Mouse (Mus musculus) neural tube, embryonic 13.5 days (tissue): Measurements from ENCODE around the gene Mpped2. TPM values are rescaled to one million over a fixed set of nuclear protein-coding genes. Genes with fewer than 3 reads are reported as not detected.
A peak's percentile ranks its signal among the peaks of the same experiment; 100 is the strongest.

Experiments used
- ATAC-seq: fragments of 200-750 bp; cut with Nextera tagmentation; 2 replicates; pipeline ENCODE4 v1.8.0; 2017; ENCODE audit warnings: low read depth, mild to moderate bottlenecking, moderate TSS enrichment, moderate library complexity
- H3K27ac ChIP-seq: fragments of 300-500 bp; sonication (generic); replicated peaks from 2 replicates; pipeline ENCODE4 v1.5.1; 2015; ENCODE audit warnings: moderate library complexity, mild to moderate bottlenecking, inconsistent platforms
- H3K27me3 ChIP-seq: fragments of 300-500 bp; sonication (generic); 2 replicates; pipeline ENCODE4 v1.6.1; 2015; ENCODE audit warnings: mild to moderate bottlenecking, inconsistent platforms
- H3K36me3 ChIP-seq: fragments of 300-500 bp; sonication (generic); 2 replicates; pipeline ENCODE4 v1.6.1; 2015; ENCODE audit warnings: mild to moderate bottlenecking, inconsistent platforms
- H3K4me1 ChIP-seq: fragments of 300-500 bp; sonication (generic); replicated peaks from 2 replicates; pipeline ENCODE4 v1.6.1; 2015; ENCODE audit warnings: inconsistent platforms
- H3K4me2 ChIP-seq: fragments of 300-500 bp; sonication (generic); 2 replicates; pipeline ENCODE4 v1.6.1; 2015; ENCODE audit warnings: inconsistent platforms, mild to moderate bottlenecking, moderate library complexity
- H3K4me3 ChIP-seq: fragments of 300-500 bp; sonication (generic); 2 replicates; pipeline ENCODE4 v1.5.1; 2015; ENCODE audit warnings: mild to moderate bottlenecking, inconsistent platforms
- H3K9ac ChIP-seq: fragments of 300-500 bp; sonication (generic); 2 replicates; pipeline ENCODE4 v1.6.1; 2015; ENCODE audit warnings: moderate library complexity, mild to moderate bottlenecking, inconsistent platforms
- H3K9me3 ChIP-seq: fragments of 300-500 bp; sonication (generic); 2 replicates; pipeline ENCODE4 v1.6.1; 2016; ENCODE audit warnings: inconsistent platforms
- WGBS: fragments of 180-500 bp; shearing (Covaris S2); methylation state at CpG from one replicate; pipeline ENCODE4 v1.1.7; 2015; 5-methylcytosine and 5-hydroxymethylcytosine counted together
- polyA plus RNA-seq: library from polyadenylated mRNA; unstranded; fragments of >200 nt; fragmentation: Nextera tagmentation; extraction: Ambion mirVana; gene quantifications from 2 replicates; pipeline ENCODE4 v1.2.1, GENCODE M21; 2015

The Mpped2 gene
- polyA plus RNA-seq, 1 experiment from 2014 or later, result 199 TPM

DNA sequence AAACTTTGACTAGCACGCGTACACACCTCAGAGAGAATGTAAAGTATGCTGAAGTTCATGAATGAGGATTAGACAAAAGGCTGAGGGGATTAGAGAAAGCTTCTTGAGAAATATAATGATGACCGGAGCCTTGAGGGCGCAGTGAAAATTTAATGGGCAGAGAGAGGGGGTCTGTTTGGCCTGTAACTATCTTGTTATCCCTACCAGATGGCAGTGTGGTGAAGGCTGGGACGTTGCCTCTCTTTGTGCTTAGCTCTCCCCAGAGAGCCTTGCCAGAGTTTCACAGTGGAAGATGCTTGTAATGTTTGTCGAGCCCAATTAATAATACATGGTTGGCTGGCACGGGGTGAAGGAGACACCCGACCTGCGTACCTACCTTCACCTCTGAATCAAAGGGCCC lies 156.3 kb downstream of the Mpped2 start:
- H3K36me3 ChIP-seq, result no peaks in the 10 kb centered on the region
- H3K4me3 ChIP-seq, result no peak overlapping the region
- no peaks in the 10 kb centered on the region for H3K27me3 ChIP-seq
- 40% methylated on average over 9 of the region's 9 CpGs for WGBS
- H3K4me2 ChIP-seq, result no peak overlapping the region
- H3K9ac ChIP-seq, result no peak overlapping the region
- H3K27ac ChIP-seq, result no peak overlapping the region
- ATAC-seq, result no peak
- peaks cover 35% of the 10 kb centered on the region for H3K4me1 ChIP-seq
- no peaks in the 10 kb centered on the region for H3K9me3 ChIP-seq

DNA sequence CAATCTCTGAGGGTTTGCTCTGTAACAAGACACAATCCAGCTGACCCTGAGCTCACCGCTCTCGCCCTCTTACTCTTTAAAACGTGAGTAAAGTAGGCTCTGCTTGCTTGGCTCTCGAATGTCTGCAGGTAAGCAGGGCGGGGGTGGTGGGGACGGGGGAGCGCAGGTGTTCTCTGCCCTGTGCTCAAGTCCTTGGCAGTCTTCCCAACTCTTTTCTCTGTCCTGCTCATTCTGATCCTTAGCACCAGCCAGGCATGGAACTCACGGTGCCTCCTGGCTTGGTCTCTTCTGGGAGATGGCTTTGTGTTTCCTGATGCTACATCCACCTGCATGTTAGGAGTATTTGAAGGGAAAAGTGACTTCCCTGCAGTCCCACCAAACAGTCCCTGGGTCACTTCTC lies 158.4 kb downstream of the Mpped2 start:
- 89% methylated on average over 8 of the region's 8 CpGs for WGBS
- Histone ChIP-seq H3K4me2 (no peak overlapping the region), H3K27me3 (no peaks in the 10 kb centered on the region), H3K4me3 (no peak overlapping the region), H3K9me3 (no peaks in the 10 kb centered on the region), H3K27ac (no peak overlapping the region), H3K36me3 (no peaks in the 10 kb centered on the region), H3K4me1 (peaks cover 45% of the 10 kb centered on the region), H3K9ac (no peak overlapping the region)
- ATAC-seq, result no peak

DNA sequence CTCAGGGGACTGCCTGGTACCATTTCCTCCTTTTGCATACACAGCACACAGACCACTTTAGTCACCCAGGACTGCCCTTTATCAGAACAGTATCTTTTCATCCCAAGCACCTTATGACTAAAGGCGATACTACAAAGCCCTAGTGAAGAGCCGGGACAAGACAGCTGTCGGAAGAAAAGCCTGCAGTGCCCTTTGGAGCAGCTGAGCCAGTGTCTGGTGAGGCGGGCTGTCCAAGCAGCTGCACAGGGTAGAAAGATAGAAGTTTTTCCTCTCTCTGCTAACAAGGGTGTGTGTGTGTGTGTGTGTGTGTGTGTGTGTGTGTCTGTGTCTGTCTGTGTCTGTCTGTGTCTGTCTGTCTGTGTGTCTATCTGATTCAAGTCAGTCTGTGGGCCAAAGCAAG lies 161.1 kb downstream of the Mpped2 start:
- Histone ChIP-seq H3K4me1 (peaks cover 66% of the 10 kb centered on the region), H3K9me3 (no peaks in the 10 kb centered on the region), H3K9ac (0 out of 2 replicates have a peak overlapping the region, but pooled peaks have one; percentile 26), H3K4me3 (no peak overlapping the region), H3K27ac (peak overlapping the region; percentile 46), H3K27me3 (no peaks in the 10 kb centered on the region), H3K36me3 (no peaks in the 10 kb centered on the region), H3K4me2 (0 out of 2 replicates have a peak overlapping the region, but pooled peaks have one; percentile 18)
- ATAC-seq, result 0 out of 2 replicates have a peak, but pooled peaks have one; percentile 17
- WGBS, result 15% methylated on average over 4 of the region's 4 CpGs

DNA sequence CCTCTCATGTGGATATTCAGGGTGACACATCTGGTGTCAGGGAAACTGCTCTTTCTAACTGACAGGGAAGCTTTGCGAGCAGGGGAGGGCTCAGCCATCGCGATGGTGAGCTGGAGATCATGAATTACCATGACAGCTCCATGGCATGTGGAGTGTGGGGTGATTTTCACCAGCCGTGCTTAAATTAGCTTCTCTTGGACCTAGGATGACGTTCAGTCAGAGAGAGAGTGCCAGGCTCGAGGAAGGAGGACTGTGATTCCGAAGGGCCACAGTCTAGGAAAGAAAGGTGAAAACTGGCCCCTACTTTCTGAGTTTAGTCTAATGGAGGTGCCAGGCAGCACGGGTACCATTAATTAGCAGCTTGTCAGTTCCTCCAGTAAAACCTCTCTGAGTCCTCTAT lies 161.7 kb downstream of the Mpped2 start:
- Histone ChIP-seq H3K9me3 (no peaks in the 10 kb centered on the region), H3K9ac (0 out of 2 replicates have a peak overlapping the region, but pooled peaks have one; percentile 26), H3K36me3 (no peaks in the 10 kb centered on the region), H3K4me3 (no peak overlapping the region), H3K27me3 (no peaks in the 10 kb centered on the region), H3K27ac (peak overlapping the region; percentile 46), H3K4me1 (peaks cover 61% of the 10 kb centered on the region), H3K4me2 (peak overlapping the region; percentile 18; the same call in 1 of the 2 replicates)
- peak; percentile 46; the same call in 1 of the 2 replicates for ATAC-seq
- 15% methylated on average over 8 of the region's 8 CpGs for WGBS

DNA sequence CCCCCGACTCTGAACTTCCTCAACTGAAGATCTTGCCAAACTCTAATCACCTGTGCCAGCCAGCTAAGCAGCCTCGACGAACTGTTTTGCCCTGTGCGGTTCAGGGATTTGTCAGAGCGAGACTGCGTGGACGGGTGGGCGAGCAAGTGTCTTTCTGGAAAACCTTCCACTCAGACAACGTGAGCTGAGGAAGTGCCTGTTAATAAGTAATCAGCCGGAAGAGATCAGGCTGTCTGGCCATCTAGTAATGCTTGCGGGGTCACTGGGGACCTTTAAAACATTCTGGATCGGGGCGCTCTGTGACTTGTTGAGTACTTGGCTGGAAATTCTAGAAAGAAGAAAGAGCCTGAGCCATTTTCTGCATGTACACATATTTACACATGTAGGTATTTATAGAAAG lies 162.1 kb downstream of the Mpped2 start:
- H3K4me3 ChIP-seq, result no peak overlapping the region
- peak overlapping the region; percentile 18; the same call in 1 of the 2 replicates for H3K4me2 ChIP-seq
- H3K9ac ChIP-seq, result no peak overlapping the region
- H3K27ac ChIP-seq, result peak overlapping the region; percentile 46; the same call in 1 of the 2 replicates
- H3K4me1 ChIP-seq, result peaks cover 61% of the 10 kb centered on the region
- 26% methylated on average over 13 of the region's 13 CpGs for WGBS
- no peaks in the 10 kb centered on the region for H3K27me3 ChIP-seq
- no peak for ATAC-seq
- H3K9me3 ChIP-seq, result no peaks in the 10 kb centered on the region
- no peaks in the 10 kb centered on the region for H3K36me3 ChIP-seq

DNA sequence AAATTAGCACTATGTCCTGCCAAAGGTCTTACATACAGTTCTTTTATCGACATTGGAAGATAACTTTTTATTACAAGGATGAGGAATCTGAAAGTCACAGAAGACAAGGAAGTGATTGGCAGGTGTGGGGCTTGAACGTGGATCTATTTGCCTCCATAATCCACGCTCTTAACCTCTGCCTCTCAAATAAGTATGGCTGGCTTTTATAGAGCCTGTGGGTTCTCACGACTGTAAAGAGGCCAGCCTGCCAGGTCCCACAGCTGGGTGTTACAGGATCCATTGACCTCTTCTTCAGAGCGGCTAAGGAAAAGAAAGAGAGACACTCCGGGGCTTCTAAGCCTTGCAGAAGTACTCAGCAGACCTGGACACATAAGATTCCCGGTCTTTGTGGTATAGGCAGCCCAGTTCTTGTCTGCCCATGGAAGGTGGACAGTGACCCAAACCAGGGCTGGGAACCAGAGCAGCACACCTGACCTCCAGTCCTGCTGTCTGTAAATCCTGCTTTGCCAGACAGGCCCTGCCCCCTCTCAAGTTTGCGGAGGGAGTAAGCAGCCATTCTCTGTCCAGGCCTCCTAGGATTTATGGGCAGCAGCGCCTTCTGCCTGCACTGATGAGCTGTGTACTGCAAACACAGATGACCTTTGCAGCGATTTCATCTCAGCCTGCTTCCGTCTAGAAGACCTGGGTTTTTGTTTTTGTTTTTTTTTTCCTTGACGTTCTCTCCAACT lies 162.7 kb downstream of the Mpped2 start:
- WGBS, result 15% methylated on average over 12 of the region's 12 CpGs
- Histone ChIP-seq H3K36me3 (no peaks in the 10 kb centered on the region), H3K4me2 (peak overlapping the region; percentile 9; the same call in 1 of the 2 replicates), H3K9me3 (no peaks in the 10 kb centered on the region), H3K4me3 (no peak overlapping the region), H3K27ac (peak overlapping the region; percentile 67), H3K9ac (peak overlapping the region; percentile 53), H3K4me1 (peaks cover 66% of the 10 kb centered on the region), H3K27me3 (no peaks in the 10 kb centered on the region)
- no peak for ATAC-seq

DNA sequence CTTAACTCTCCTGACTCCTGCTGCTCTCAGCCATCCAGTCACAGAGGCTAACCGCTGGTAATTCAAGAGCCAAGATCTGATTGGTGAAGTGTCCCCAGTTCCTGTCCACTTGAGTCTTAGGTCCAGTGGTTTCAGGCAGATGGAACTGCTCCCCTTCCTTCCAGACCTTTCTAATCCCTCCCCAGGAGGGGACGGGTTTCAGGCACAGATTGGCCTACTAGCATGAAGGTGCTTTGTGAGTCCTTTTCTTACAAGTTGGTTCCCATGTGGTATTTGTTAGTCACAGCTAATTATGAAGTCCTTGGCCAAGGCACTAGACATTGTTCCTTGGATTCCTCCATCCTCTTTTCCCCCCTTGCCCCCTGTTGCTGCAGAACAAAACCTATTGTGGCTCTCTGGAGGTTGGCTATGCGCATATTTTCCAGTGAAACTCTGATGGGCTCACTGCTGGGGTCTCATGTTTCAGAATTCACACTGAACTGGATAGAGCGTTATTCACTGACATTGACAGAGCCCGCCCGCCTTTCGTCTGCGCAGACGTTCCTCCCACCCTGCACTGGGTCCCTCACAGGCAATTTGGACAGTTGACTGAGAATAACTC lies 163.4 kb downstream of the Mpped2 start:
- 0 out of 2 replicates have a peak overlapping the region, but pooled peaks have one; percentile 9 for H3K4me2 ChIP-seq
- 13% methylated on average over 9 of the region's 9 CpGs for WGBS
- peak overlapping the region; percentile 67; the same call in 1 of the 2 replicates for H3K27ac ChIP-seq
- H3K4me3 ChIP-seq, result no peak overlapping the region
- H3K36me3 ChIP-seq, result no peaks in the 10 kb centered on the region
- ATAC-seq, result 0 out of 2 replicates have a peak, but pooled peaks have one; percentile 8
- peak overlapping the region; percentile 38; the same call in 1 of the 2 replicates for H3K9ac ChIP-seq
- peaks cover 72% of the 10 kb centered on the region for H3K4me1 ChIP-seq
- no peaks in the 10 kb centered on the region for H3K9me3 ChIP-seq
- H3K27me3 ChIP-seq, result no peaks in the 10 kb centered on the region

DNA sequence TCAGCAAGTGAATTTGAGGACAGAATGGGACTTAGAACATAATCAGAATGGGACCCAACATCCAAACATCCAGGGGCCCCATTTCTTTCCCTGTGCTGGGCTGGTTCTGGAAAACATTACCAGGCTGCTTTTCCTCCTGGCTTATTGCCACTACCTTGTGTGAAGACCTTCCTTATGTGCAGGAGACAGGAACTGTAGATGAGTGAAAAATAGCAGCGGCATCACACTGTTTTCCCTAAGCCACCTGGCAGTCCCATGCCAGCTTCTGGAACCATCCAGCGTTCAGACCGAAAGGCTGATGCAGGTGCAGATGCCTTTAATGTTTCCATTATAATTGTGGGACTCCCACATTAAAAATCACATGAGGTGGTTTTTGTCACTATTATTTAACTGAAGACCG lies 164.2 kb downstream of the Mpped2 start:
- H3K9me3 ChIP-seq, result no peaks in the 10 kb centered on the region
- peaks cover 76% of the 10 kb centered on the region for H3K4me1 ChIP-seq
- ATAC-seq, result no peak
- H3K4me2 ChIP-seq, result no peak overlapping the region
- no peaks in the 10 kb centered on the region for H3K36me3 ChIP-seq
- WGBS, result 63% methylated on average over 4 of the region's 4 CpGs
- no peak overlapping the region for H3K4me3 ChIP-seq
- peak overlapping the region; percentile 67; the same call in 1 of the 2 replicates for H3K27ac ChIP-seq
- H3K9ac ChIP-seq, result no peak overlapping the region
- no peaks in the 10 kb centered on the region for H3K27me3 ChIP-seq

DNA sequence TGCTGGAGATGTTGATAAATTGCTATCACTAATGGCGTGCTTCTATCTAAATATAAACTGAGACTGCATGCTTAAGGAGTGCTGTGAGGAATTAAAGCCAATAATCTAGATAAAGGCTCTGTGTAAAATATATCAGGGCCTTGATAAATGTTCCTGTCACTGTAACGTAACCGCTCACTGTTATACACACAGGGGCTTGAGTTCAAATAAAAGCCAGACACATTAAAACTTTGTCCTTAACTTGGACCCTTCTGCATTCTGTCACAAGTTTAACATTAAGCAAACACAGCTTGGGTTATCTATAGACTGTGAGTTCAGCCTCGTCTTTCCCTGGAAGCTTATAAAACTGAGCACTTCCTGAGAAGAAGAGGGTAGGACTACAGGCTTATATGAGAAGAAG lies 164.6 kb downstream of the Mpped2 start:
- H3K9me3 ChIP-seq, result no peaks in the 10 kb centered on the region
- ATAC-seq, result no peak
- H3K27ac ChIP-seq, result 0 out of 2 replicates have a peak overlapping the region, but pooled peaks have one; percentile 67
- H3K9ac ChIP-seq, result no peak overlapping the region
- H3K4me2 ChIP-seq, result no peak overlapping the region
- no peaks in the 10 kb centered on the region for H3K27me3 ChIP-seq
- 43% methylated on average over 4 of the region's 4 CpGs for WGBS
- no peak overlapping the region for H3K4me3 ChIP-seq
- H3K36me3 ChIP-seq, result no peaks in the 10 kb centered on the region; the same call in 1 of the 2 replicates
- H3K4me1 ChIP-seq, result peaks cover 76% of the 10 kb centered on the region

DNA sequence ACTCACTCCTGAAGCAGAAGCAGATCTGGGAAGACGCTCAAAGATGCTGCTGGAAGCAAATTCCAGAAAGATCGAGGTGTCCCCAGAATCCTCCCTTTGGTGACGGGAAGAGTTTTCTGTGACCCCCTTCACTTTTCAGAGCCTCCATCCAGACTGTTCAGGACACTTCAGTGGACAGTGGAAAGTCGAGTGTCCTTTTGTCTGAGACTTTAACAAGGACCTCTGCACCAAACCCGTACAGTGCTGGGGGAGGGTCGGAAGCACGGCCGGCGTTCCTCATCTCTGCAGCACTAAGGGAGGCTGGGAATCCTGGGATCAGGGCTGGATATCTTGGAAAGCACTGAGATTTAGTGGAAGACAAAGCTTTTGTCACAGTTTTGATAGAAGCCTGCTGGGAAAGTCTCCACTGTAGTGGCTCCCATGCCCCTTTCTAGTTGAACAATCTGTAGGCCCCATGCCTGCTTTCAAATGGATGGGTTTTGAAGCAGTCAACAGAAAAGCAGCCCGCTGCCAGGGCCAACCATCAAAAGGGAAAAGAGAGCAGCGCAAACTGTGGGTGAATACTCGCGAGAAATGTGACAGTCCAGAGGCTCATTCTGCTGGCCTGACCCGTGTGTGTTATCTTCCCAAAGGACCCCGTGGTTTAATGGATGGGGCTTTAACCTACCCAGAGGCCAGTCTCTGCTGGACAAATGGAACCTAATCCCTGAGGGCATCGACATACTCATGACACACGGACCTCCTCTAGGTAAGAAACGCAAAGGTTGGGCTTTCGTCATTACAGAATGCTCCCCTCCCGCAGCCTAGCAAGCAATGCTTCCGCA lies 168.0 kb downstream of the Mpped2 start:
- Histone ChIP-seq H3K9ac (no peak overlapping the region), H3K9me3 (no peaks in the 10 kb centered on the region), H3K36me3 (peaks cover 5% of the 10 kb centered on the region; the same call in 1 of the 2 replicates), H3K27ac (0 out of 2 replicates have a peak overlapping the region, but pooled peaks have one; percentile 13), H3K4me1 (peaks cover 63% of the 10 kb centered on the region), H3K27me3 (no peaks in the 10 kb centered on the region), H3K4me2 (0 out of 2 replicates have a peak overlapping the region, but pooled peaks have one; percentile 1), H3K4me3 (no peak overlapping the region)
- no peak for ATAC-seq
- WGBS, result 52% methylated on average over 21 of the region's 21 CpGs

DNA sequence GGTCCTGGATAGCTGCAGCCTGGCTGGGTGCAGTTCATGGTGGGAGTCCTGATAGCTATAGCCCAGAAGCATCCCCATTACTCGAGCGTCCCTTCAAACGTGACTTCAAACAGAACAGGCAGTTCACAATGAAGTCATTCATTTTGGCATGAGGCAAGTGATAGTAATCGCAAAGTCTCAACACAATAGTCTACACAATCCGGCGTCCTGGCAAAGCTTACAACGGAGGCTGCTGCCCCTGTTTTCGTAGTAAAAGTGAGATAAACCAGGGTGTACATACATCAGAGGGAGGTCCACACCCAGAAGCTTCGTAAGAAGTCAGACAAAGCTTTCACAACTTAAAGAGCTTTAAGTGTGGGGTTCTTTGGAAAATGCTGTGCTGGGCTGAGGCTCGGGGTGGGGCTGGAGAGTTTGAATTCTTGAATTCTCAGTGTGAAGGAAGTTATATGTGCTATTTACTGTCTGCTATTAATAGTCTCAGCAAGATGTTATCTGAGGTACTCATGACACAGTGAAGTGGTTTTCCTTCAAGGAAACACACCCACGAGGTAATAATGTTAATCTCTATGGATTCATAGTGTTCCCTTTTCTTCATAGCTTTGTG lies 170.1 kb downstream of the Mpped2 start:
- no peak overlapping the region for H3K27ac ChIP-seq
- peaks cover 51% of the 10 kb centered on the region for H3K4me1 ChIP-seq
- ATAC-seq, result no peak
- no peaks in the 10 kb centered on the region for H3K27me3 ChIP-seq
- no peaks in the 10 kb centered on the region for H3K9me3 ChIP-seq
- H3K9ac ChIP-seq, result no peak overlapping the region
- WGBS, result 59% methylated on average over 11 of the region's 11 CpGs
- no peak overlapping the region for H3K4me3 ChIP-seq
- peaks cover 5% of the 10 kb centered on the region; the same call in 1 of the 2 replicates for H3K36me3 ChIP-seq
- no peak overlapping the region for H3K4me2 ChIP-seq
